Mouse (Mus musculus) frontal cortex, adult 2 months (tissue): ENCODE measurements around the gene Prss1. TPM values are rescaled to one million over a fixed set of nuclear protein-coding genes. Genes with fewer than 3 reads are reported as not detected.
A peak's percentile ranks its signal among the peaks of the same experiment; 100 is the strongest.
"Not testable (repeated sequence)": the region's sequence is repeated elsewhere in the genome, so short reads cannot be mapped to it uniquely, and the experiment has no call there.

Experiments
- DNase-seq, 2 experiments: peaks; one replicate each; pipeline ENCODE4 v3.0.0; 2022; ENCODE audit warnings: low spot score in 1 of 2; ENCODE audit errors: extremely low spot score in 1 of 2
- polyA plus RNA-seq: library from polyadenylated mRNA; depleted of rRNA; stranded (reverse); fragments of >200 nt; gene quantifications from 2 replicates; pipeline ENCODE4 v1.2.3, GENCODE M21; 2012; rRNA removed

Gene Prss1
- polyA plus RNA-seq, result not detected in 2 replicates

GRCm38 (mm10) chr6:41458632-41459031 lies at the start of gene Prss1:
Gene Prss1, plus strand, starts transcription at chr6:41458932.
- not testable (repeated sequence) for DNase-seq

DNA sequence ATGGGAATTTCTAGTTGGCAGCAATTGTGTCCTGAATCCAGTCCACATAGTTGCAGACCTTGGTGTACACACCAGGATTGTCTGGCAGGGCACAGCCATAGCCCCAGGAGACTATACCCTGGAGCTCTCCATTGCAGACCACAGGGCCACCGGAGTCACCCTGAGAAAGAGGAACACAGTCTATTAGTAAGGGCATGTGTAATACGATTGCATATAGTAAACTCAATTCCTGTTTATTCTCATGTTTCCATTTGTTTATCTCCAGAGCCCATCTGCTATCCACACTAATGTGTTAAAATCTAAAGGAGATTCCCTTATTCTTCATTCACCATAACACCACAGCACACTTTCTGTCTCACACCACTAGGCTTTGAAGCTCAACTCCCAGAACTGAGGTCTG lies 16.5 kb upstream of the Prss1 start:
- DNase-seq, result not testable (repeated sequence)

DNA sequence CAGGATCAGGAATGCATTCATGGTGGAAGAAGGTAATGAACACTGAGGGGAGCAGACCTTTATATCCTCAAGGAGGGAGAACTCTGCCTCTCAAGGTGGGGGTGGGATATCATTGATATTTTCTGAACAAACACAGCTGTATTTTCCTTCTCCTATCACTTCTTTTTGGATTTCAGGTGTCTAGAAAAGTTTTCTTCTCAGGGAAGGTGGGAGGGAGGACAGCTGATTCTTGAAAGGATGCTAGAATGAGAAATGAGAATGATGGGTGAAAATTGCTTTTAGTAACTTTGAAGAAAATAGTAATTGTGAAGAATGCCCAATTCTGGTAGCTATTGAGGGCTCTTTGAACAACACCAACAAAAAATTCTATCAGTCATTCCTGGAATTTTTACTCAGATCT lies 12.7 kb upstream of the Prss1 start, which contains the start of gene Gm10334:
Gene Gm10334 (minus strand): TSS at position 101 of the 400 bp plus-strand sequence.
- DNase-seq, result not testable (repeated sequence)

GRCm38 (mm10) chr6:41499374-41499773 lies 40.6 kb downstream of the Prss1 start:
- DNase-seq, result no peak

DNA sequence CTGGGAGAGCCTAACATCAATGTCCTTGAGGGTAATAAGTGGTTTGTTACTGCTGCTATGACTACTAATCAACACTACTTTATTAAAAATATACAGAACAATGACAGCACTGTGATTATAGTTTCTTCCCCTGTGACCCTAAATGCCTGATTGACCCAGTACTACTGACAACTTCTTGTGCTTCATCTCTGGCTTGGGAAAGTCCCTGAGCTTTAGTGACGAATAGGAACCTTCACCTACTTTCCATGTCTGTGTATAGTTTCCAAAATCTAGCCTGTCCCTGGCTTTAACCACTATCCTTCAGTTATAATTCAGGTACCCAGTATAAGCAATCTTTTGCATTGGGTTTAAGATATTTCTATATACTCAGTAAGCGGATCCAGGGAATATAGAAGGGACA lies 46.2 kb downstream of the Prss1 start:
- DNase-seq, result no peak

DNA sequence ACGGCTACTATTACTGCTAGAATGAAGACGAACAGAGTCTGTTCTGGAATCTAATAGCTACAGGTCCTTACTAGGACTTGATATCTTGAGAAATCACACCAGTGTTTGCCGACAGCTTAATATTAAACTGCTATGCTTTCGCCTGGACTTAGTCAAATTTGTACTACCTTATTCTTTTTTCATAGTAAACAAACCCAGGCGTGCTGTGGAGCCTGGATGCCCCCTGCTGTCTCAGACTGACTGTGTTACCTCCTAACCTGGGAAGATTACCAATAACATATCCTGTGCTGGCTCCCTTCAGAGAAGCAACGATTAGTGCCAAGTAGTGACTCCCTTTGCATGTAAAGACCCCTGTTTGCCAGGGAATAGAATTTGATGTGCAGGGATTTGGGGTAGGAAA lies 46.6 kb downstream of the Prss1 start:
- DNase-seq, result peak in 1 of 2 experiments; percentile 3

Other genes starting within 250 kb of the Prss1 start
- 0.19 TPM in 1 of 2 replicates, not detected in the other for gene Try4, start 156.7 kb upstream of the Prss1 start, polyA plus RNA-seq
- gene Try5, start 142.1 kb upstream of the Prss1 start, polyA plus RNA-seq, result not detected in 2 replicates
- gene Try10, start 104.8 kb upstream of the Prss1 start, polyA plus RNA-seq, result not detected in 2 replicates
- not detected in 2 replicates for gene Prss3, start 81.3 kb upstream of the Prss1 start, polyA plus RNA-seq
- not detected in 2 replicates for gene Gm5771, start 66.6 kb upstream of the Prss1 start, polyA plus RNA-seq
- gene Gm10334, start 12.8 kb upstream of the Prss1 start, polyA plus RNA-seq, result 1.8 and 2.3 TPM in 2 replicates
- gene Prss2, start 62.9 kb downstream of the Prss1 start, polyA plus RNA-seq, result 0.16 TPM in 1 of 2 replicates, not detected in the other
- gene Ephb6, start 146.6 kb downstream of the Prss1 start, polyA plus RNA-seq, result 76.3 and 108 TPM in 2 replicates
- 0.72 and 0.74 TPM in 2 replicates for gene Trpv6, start 177.5 kb downstream of the Prss1 start, polyA plus RNA-seq
- not detected in 2 replicates for gene Trpv5, start 221.8 kb downstream of the Prss1 start, polyA plus RNA-seq
- gene Llcfc1, start 225.5 kb downstream of the Prss1 start, polyA plus RNA-seq, result not detected in 2 replicates
- 0.08 and 0.13 TPM in 2 replicates for gene Kel, start 245.4 kb downstream of the Prss1 start, polyA plus RNA-seq